Mouse (Mus musculus) embryonic facial prominence, embryonic 15.5 days (tissue): Measurements from ENCODE around the gene Atp2a1. TPM values are rescaled to one million over a fixed set of nuclear protein-coding genes. Genes with fewer than 3 reads are reported as not detected.

Experiments used
- ATAC-seq: fragments of 200-750 bp; cut with Nextera tagmentation; 2 replicates; pipeline ENCODE4 v1.8.0; 2017; ENCODE audit warnings: low read depth, moderate TSS enrichment; ENCODE audit not compliant: insufficient number of reproducible peaks, low FRiP score, low TSS enrichment
- H3K27ac ChIP-seq: fragments of 300-500 bp; sonication (generic); replicated peaks from 2 replicates; pipeline ENCODE4 v1.5.1; 2015; ENCODE audit warnings: mild to moderate bottlenecking, inconsistent platforms
- H3K27me3 ChIP-seq: fragments of 300-500 bp; sonication (generic); 2 replicates; pipeline ENCODE4 v1.6.1; 2015; ENCODE audit warnings: inconsistent platforms
- H3K36me3 ChIP-seq: fragments of 300-500 bp; sonication (generic); 2 replicates; pipeline ENCODE4 v1.6.1; 2015; ENCODE audit warnings: mild to moderate bottlenecking, inconsistent platforms
- H3K4me1 ChIP-seq: fragments of 300-500 bp; sonication (generic); 2 replicates; pipeline ENCODE4 v1.6.1; 2015; ENCODE audit warnings: inconsistent platforms
- H3K4me2 ChIP-seq: fragments of 300-500 bp; sonication (generic); replicated peaks from 2 replicates; pipeline ENCODE4 v1.6.1; 2015; ENCODE audit warnings: mild to moderate bottlenecking, inconsistent platforms
- H3K4me3 ChIP-seq: fragments of 300-500 bp; sonication (generic); replicated peaks from 2 replicates; pipeline ENCODE4 v1.5.1; 2015; ENCODE audit warnings: mild to moderate bottlenecking, inconsistent platforms
- H3K9ac ChIP-seq: fragments of 300-500 bp; sonication (generic); 2 replicates; pipeline ENCODE4 v1.6.1; 2015; ENCODE audit warnings: inconsistent platforms
- H3K9me3 ChIP-seq: fragments of 300-500 bp; sonication (generic); replicated peaks from 2 replicates; pipeline ENCODE4 v1.6.1; 2016; ENCODE audit warnings: inconsistent platforms
- WGBS: fragments of 180-500 bp; shearing (Covaris S2); methylation state at CpG from one replicate; pipeline ENCODE4 v1.1.7; 2015; 5-methylcytosine and 5-hydroxymethylcytosine counted together
- polyA plus RNA-seq: library from polyadenylated mRNA; unstranded; fragments of >200 nt; fragmentation: Nextera tagmentation; extraction: Ambion mirVana; gene quantifications from 2 replicates; pipeline ENCODE4 v1.2.1, GENCODE M21; 2015

Atp2a1 gene
- polyA plus RNA-seq, 1 experiment from 2014 or later = 103 TPM

- Histone ChIP-seq H3K9ac (no peak overlapping the region), H3K4me1 (peaks cover 19% of the 10 kb centered on the region), H3K27me3 (no peaks in the 10 kb centered on the region), H3K27ac (no peak overlapping the region), H3K4me2 (no peak overlapping the region), H3K36me3 (peaks cover 23% of the 10 kb centered on the region), H3K9me3 (no peaks in the 10 kb centered on the region), H3K4me3 (no peak overlapping the region)
- WGBS = 47% methylated on average over 4 of the region's 4 CpGs
- ATAC-seq = no peak
These were observed 639 bp upstream of the Atp2a1 start for GRCm38 (mm10) chr7:126463547-126463946.

GRCm38 (mm10) chr7:126461626-126462025, 1.3 kb downstream of the Atp2a1 start:
- Histone ChIP-seq H3K4me3 (peak overlapping the region; percentile 6; the same call in 1 of the 2 replicates), H3K4me1 (peaks cover 16% of the 10 kb centered on the region), H3K9ac (no peak overlapping the region), H3K9me3 (no peaks in the 10 kb centered on the region), H3K36me3 (peaks cover 3% of the 10 kb centered on the region; the same call in 1 of the 2 replicates), H3K4me2 (no peak overlapping the region), H3K27ac (0 out of 2 replicates have a peak overlapping the region, but pooled peaks have one; percentile 22), H3K27me3 (no peaks in the 10 kb centered on the region)
- ATAC-seq = no peak
- 68% methylated on average over 3 of the region's 3 CpGs for WGBS

GRCm38 (mm10) chr7:126460623-126461399, 2.1 kb downstream of the Atp2a1 start:
- Histone ChIP-seq H3K4me2 (no peak overlapping the region), H3K27ac (no peak overlapping the region), H3K36me3 (no peaks in the 10 kb centered on the region), H3K4me1 (peaks cover 16% of the 10 kb centered on the region; the same call in 1 of the 2 replicates), H3K9ac (no peak overlapping the region), H3K27me3 (no peaks in the 10 kb centered on the region), H3K4me3 (0 out of 2 replicates have a peak overlapping the region, but pooled peaks have one; percentile 6), H3K9me3 (no peaks in the 10 kb centered on the region)
- ATAC-seq = no peak
- WGBS = 46% methylated on average over 10 of the region's 10 CpGs

- WGBS = 78% methylated on average over 11 of the region's 11 CpGs
- H3K4me2 ChIP-seq = no peak overlapping the region
- H3K9me3 ChIP-seq = no peaks in the 10 kb centered on the region
- no peaks in the 10 kb centered on the region for H3K27me3 ChIP-seq
- H3K4me1 ChIP-seq = peaks cover 6% of the 10 kb centered on the region; the same call in 1 of the 2 replicates
- no peak overlapping the region for H3K4me3 ChIP-seq
- H3K27ac ChIP-seq = no peak overlapping the region
- no peak for ATAC-seq
- H3K36me3 ChIP-seq = no peaks in the 10 kb centered on the region
- no peak overlapping the region for H3K9ac ChIP-seq
These were observed 3.9 kb downstream of the Atp2a1 start for GRCm38 (mm10) chr7:126458844-126459618.

GRCm38 (mm10) chr7:126458225-126458624, 4.7 kb downstream of the Atp2a1 start:
- Histone ChIP-seq H3K4me1 (peaks cover 4% of the 10 kb centered on the region; the same call in 1 of the 2 replicates), H3K9ac (no peak overlapping the region)
- 85% methylated on average over 5 of the region's 5 CpGs for WGBS

GRCm38 (mm10) chr7:126456382-126457266, 6.3 kb downstream of the Atp2a1 start:
- no peak overlapping the region for H3K9ac ChIP-seq
- WGBS = 87% methylated on average over 17 of the region's 17 CpGs
- no peak for ATAC-seq

More at GRCm38 (mm10) chr7:126458225-126458624, 4.7 kb downstream of the Atp2a1 start:
- Histone ChIP-seq H3K4me3 (no peak overlapping the region), H3K27ac (no peak overlapping the region), H3K4me2 (no peak overlapping the region), H3K27me3 (no peaks in the 10 kb centered on the region), H3K36me3 (no peaks in the 10 kb centered on the region), H3K9me3 (no peaks in the 10 kb centered on the region)
- no peak for ATAC-seq

GRCm38 (mm10) chr7:126455242-126455641, 7.7 kb downstream of the Atp2a1 start:
- H3K27ac ChIP-seq = no peak overlapping the region
- whole genome bisulfite sequencing = 70% methylated on average over 2 of the region's 2 CpGs
- ATAC-seq = no peak
- no peaks in the 10 kb centered on the region for H3K36me3 ChIP-seq
- H3K9me3 ChIP-seq = no peaks in the 10 kb centered on the region
- H3K9ac ChIP-seq = no peak overlapping the region
- no peaks in the 10 kb centered on the region for H3K27me3 ChIP-seq
- H3K4me2 ChIP-seq = no peak overlapping the region
- H3K4me1 ChIP-seq = no peaks in the 10 kb centered on the region
- H3K4me3 ChIP-seq = no peak overlapping the region

More at GRCm38 (mm10) chr7:126456382-126457266, 6.3 kb downstream of the Atp2a1 start:
- peaks cover 4% of the 10 kb centered on the region; the same call in 1 of the 2 replicates for H3K4me1 ChIP-seq
- H3K27ac ChIP-seq = no peak overlapping the region
- H3K36me3 ChIP-seq = no peaks in the 10 kb centered on the region
- no peak overlapping the region for H3K4me3 ChIP-seq
- no peaks in the 10 kb centered on the region for H3K27me3 ChIP-seq
- no peaks in the 10 kb centered on the region for H3K9me3 ChIP-seq
- H3K4me2 ChIP-seq = no peak overlapping the region

GRCm38 (mm10) chr7:126453861-126454260, 9.0 kb downstream of the Atp2a1 start:
- Histone ChIP-seq H3K9ac (no peak overlapping the region), H3K36me3 (0 out of 2 replicates have a peak, but pooled peaks cover 7% of the 10 kb centered on the region), H3K9me3 (no peaks in the 10 kb centered on the region), H3K4me2 (no peak overlapping the region), H3K4me3 (no peak overlapping the region), H3K4me1 (no peaks in the 10 kb centered on the region), H3K27me3 (no peaks in the 10 kb centered on the region), H3K27ac (no peak overlapping the region)
- 71% methylated on average over 7 of the region's 7 CpGs for WGBS
- ATAC-seq = no peak

- Histone ChIP-seq H3K4me1 (no peaks in the 10 kb centered on the region), H3K4me2 (no peak overlapping the region), H3K27me3 (no peaks in the 10 kb centered on the region), H3K4me3 (no peak overlapping the region), H3K27ac (no peak overlapping the region), H3K36me3 (peaks cover 15% of the 10 kb centered on the region; the same call in 1 of the 2 replicates), H3K9me3 (no peaks in the 10 kb centered on the region), H3K9ac (no peak overlapping the region)
- WGBS = 92% methylated on average over 3 of the region's 3 CpGs
- no peak for ATAC-seq
These were observed 10.7 kb downstream of the Atp2a1 start for GRCm38 (mm10) chr7:126452244-126452643.

GRCm38 (mm10) chr7:126450641-126451040, 12.3 kb downstream of the Atp2a1 start:
- WGBS = 87% methylated on average over 6 of the region's 6 CpGs
- Histone ChIP-seq H3K9me3 (no peaks in the 10 kb centered on the region), H3K4me2 (no peak overlapping the region), H3K36me3 (peaks cover 31% of the 10 kb centered on the region), H3K27me3 (no peaks in the 10 kb centered on the region), H3K4me1 (no peaks in the 10 kb centered on the region), H3K27ac (no peak overlapping the region), H3K9ac (no peak overlapping the region), H3K4me3 (no peak overlapping the region)
- ATAC-seq = no peak
